Mouse (Mus musculus): ENCODE measurements at regions not wholly inside any gene's neighbourhood (a gene's known extent, or its start where the extent isn't known, plus 50 kb on each side); places are given as distances from the start of the nearest gene placed in this dataset.

DNA sequence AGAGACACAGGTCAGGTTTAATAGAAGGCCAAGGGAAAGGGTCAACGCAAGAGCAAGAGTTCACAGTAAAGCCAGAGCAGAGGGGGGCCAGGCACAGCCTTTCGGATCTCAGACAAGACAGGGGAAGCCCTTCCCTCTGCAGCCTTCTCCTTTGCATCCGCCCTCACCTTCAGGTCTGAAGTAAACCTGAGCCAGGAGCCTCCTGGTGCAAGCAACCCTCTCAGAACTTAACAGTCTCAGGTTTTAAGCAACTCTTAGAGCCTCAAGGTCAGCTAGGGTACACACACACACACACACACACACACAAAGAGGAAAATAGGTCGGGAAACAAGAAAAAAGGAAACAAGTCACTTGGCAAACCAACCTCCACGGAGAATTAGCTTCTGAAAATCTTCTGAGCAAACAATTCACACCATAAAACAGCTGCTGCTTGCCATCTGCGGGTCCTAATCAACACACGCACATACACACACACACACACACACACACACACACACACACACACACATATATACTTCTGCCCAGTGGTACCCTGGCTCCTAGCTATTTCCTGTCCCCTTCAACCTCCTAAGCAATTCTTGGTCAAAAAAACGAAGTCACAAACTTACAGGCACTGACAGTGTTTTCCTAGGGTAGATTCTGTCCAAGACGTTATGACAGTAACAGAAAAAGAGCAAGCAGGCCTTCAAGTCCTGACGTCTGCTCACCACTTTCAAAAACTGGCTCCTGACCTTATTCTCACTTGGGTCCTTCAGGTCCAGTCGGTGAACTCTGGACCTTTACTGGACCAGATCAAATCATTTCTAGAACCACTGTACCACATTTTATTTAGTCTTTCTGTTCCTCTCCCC is 196.4 kb downstream of the Sox4 start:
- no peak for DNase-seq (ENCODE audit: low spot score in 2 of 2)

- DNase-seq (ENCODE audit: low spot score in 2 of 2): no peak
Observed at GRCm38 (mm10) chr13:28754207-28754606, 199.3 kb downstream of the Sox4 start.

DNA sequence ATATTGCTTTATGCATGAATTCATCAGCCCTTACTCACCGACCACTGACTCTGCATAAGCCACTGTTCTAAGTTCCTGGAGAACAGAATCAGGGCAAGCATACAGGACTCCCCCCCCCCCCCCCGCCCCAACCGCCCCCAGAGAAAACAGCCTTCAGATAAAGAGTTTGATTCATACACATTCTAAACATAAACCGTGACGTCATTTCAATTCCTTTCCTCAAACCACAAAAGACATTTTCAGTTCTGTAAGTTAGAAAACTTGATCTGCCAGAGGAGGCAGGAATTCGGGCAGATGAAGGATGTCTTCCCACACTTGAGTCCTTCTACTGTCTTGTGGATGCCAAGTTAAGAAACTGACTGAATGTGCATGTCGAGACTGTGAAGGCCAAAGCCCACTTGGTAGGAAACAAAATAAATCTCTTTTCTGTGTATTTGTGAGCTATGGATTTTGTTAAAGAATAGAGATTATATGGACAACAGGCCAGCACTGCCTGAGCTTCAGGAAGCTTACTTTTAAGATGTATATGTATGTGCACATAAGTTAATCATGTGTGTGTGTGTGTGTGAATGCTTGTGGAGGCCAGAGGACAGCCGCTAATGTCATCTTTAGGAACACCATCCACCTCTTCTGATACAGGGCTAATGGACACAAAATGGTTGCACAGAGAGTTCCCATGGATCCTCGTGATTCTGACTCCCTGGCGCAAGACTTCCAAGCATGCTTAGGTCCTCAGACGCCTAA is 202.4 kb downstream of the Sox4 start:
- DNase-seq (ENCODE audit: low spot score in 2 of 2): no peak

DNA sequence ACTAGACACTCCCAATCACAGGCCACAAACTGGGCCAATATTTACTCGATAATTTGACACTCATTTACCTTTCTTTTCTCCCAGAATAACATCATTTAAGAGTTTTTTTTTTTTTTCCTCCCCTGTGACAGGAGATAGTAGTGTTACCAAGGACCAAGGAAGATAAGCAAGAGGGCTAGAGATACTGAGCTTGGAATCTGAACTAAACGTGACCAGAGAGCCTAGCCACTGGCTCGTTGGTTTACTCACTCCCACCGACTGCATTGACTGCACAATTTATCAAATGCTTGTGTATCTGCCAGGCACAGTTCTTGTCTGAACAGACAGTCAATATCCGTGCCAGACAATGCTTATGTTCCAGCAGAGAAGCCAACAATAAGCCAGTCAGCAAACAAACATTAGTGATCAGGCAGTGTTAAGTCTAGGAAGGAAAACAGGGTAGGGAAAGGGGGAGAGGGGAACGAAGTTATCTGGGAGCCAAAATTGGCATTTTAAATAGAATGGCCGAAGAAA is 213.3 kb downstream of the Sox4 start:
- no peak for DNase-seq (ENCODE audit: low spot score in 2 of 2)

DNA sequence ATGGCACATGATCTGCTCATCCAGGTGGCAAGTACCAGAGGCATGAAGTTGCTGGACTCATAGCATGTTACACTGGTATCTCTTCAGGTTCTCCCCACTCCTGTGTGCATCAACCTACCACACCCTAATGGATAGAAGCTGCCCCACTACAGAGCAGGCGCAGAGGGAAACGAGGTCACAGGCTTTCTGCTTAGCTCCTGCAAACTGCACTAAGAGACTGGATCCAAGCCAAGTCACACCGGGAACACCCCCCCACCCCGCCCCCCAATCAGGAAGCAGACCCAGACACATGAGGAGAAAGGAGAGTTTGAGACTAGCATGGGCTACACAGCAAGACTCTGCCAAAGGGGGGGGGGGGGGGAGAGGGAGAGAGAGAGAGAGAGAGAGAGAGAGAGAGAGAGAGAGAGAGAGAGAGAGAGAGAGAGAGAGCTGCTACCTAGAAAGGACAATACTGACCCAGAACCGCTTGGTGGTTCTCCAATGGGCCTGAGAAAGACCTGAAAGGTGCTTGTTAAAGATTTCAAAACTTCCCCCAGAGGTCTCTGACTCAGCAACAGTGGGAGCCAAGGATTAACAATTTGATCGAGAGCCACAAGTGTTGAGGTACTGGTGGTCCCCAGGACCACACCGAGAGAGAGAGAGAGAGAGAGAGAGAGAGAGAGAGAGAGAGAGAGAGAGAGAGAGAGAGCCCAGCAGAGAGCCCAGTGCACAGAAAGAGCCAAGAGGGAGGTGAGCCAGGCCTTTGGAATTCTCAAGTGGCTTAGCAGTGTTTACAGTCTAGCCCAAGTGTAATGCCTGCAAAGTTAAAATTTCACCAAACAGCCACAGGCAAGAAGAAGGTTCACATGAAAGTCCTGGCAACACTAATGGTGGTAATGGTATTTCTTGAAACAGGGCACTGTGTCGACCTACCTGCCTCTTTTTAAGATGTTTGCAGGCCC is 215.1 kb downstream of the Sox4 start:
- DNase-seq (ENCODE audit: low spot score in 2 of 2): no peak

GRCm38 (mm10) chr13:28732475-28732874 is 221.0 kb downstream of the Sox4 start:
- DNase-seq (ENCODE audit: low spot score in 2 of 2): no peak

DNA sequence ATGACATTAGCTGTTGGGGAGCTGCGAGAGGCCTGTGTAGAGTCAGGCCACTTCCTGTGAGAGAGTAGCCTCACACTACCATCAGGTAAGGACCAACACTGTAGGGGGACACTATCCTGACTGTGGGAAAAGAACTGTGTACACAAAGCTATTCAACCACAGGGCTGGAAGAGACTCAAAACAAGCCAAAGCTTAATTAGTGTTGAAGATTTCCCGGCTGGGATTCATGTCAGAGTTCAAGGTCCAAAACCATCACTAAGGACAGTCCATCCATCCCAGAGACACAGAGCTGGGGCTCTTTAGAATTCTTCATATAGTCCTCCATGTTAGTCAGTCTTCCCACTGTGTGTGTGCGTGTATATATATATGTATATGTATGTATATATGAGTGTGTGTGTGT is 221.5 kb downstream of the Sox4 start:
- no peak for DNase-seq (ENCODE audit: low spot score in 2 of 2)

DNA sequence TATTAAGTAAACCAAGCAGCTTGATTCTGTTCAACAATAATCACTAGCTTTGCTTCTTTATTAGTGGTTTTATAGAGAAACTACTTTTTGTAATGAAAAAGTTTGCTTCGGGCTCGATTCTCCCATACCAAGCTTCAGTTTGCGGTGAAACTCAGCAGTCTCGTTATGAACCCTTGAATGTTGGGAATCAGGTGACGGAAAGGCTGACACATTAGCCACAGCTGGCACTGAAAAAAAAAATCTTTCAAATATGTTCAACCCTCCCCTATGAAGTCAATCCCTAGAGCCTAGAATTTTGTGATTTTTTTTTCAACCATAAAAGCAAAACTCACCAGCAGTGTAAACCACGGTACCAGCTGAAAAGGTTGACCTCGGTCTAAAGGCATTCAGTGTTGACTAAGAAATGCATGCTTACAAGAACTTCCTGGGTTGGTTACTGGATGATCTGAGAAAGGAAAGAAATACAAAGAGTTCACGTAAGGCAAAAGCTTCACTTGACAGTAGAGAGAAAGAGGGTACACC is 223.4 kb downstream of the Sox4 start:
- DNase-seq (ENCODE audit: low spot score in 2 of 2): no peak

- no peak for DNase-seq (ENCODE audit: low spot score in 2 of 2)
Observed at GRCm38 (mm10) chr13:28728768-28729167, 224.7 kb downstream of the Sox4 start.

DNA sequence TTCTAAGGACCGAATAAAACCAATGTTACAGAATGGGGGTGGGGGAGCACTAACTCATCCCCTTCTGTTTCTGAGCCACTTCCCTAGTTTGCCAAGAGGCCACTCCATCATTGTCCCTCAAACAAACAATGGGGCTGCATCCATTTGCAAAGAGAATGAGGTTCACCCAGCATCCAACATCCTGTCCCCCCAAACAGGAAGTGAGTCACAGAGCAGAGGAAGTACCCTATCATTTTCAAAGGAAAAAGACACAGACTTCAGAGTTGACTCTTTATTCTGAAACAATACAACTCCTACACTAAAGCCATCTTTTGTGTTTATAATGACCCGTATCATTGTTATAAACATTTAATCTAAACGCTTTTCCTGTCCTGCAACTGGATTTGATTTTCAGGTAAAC is 229.2 kb downstream of the Sox4 start:
- DNase-seq (ENCODE audit: low spot score in 2 of 2): no peak

- DNase-seq (ENCODE audit: low spot score in 2 of 2): no peak
Observed at GRCm38 (mm10) chr13:28722074-28722473, 231.4 kb downstream of the Sox4 start.

GRCm38 (mm10) chr13:28721548-28721981 is 231.9 kb downstream of the Sox4 start:
- peak; percentile 48 to 77 for DNase-seq (ENCODE audit: low spot score in 2 of 2)

GRCm38 (mm10) chr13:28720639-28721239 is 232.8 kb downstream of the Sox4 start:
- DNase-seq (ENCODE audit: low spot score in 2 of 2): peak in 1 of 2 experiments; percentile 16

- DNase-seq (ENCODE audit: low spot score in 2 of 2): no peak
Observed at GRCm38 (mm10) chr13:28720169-28720568, 233.3 kb downstream of the Sox4 start.

GRCm38 (mm10) chr13:28718868-28719265 is 234.6 kb downstream of the Sox4 start:
- DNase-seq (ENCODE audit: low spot score in 2 of 2): no peak

DNA sequence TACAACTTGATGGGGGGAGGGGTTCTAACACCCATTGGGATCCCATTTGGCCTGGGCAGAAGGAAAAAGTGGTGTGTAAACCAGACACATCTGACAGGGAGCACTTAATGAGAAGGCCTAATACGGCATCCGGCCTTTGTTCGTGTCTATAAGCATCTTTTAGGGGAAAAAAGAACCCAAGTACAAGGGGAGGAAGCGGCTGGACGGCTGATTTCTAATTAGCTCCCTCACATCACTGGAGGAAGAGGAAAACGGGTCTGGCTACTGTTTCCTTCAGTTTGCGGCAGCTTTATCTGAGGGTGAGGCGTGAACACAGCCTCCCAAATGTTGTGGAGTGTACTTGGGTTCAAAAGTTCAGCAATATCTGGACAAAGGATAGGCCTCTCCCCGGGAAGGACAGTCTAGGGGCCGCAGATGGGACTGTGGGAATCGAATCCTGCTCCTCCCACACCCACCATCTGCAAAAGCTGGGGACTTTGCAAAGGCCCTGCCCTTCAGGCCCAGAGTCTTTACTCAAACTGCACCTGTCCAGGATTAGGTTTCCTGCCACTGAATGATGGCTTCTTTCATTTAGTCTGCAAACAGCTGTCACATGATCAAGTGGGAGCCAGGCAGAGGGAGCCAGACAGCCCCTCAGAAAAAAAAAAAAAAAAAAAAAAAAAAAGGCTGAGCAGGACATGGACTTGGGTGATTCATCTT is 235.2 kb downstream of the Sox4 start:
- DNase-seq (ENCODE audit: low spot score in 2 of 2): no peak

DNA sequence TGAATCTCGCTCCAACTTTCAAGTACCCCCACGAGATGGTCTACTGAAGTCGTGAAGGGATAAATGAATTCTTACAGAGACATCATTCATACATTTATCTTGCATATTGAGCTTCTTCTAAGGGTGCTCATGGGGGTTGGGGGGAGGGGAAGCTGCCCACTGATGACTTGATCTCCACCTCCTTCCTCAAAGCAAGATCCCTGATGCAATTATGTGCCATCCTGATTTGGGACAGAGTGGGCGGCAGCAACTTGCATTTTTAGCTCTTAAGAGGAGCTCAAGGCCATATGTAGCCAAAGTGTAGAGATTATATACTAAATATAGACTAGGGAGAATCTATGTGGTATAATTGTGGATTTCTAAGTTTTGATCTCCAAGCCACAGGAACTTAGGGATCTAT is 236.1 kb downstream of the Sox4 start:
- no peak for DNase-seq (ENCODE audit: low spot score in 2 of 2)

DNA sequence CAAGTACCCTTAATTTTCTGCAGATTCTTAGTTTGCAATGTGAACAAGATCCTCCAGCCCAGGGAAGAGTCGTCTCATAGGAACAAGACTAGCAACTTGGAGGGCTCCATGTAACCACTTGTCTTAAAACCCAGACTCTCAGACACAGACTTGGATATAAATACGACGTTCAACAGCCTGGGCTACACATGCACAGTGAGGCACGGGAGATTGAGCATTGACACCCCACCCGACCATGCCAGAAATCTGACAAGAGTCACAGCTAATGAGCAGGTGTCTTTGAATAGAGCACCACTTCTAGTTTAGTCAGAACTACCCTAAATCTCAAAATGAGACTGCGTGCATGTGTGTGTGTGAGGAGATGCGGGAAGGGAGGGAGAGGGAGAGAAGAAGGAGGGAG is 243.5 kb downstream of the Sox4 start:
- DNase-seq (ENCODE audit: low spot score in 2 of 2): no peak

- no peak for DNase-seq (ENCODE audit: low spot score in 2 of 2)
Observed at GRCm38 (mm10) chr13:28701309-28701708, 252.2 kb downstream of the Sox4 start.

DNA sequence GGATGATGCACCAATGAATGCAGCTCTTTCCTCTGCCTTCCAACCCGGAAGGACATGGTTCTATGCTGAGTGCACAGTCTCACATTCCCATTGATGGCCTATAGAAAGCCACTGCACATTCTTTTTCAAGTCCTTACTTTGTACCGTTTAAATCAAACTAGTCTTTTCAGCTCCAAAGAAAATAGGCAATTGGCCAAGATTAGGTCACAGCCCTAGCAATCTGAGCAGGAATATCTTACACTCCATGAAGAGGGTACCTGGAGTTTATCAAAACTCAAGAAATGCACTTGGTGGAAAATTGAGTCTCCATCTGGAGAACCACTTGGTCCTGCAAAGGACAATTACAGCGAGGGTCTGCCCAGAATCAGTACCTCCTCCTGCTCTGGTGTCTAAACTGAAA is 253.4 kb downstream of the Sox4 start:
- DNase-seq (ENCODE audit: low spot score in 2 of 2): no peak
